Mouse (Mus musculus) cerebellum, adult 2 months (tissue): ENCODE data around the gene Dpf1.
A peak's percentile ranks its signal among the peaks of the same experiment; 100 is the strongest.

Experiments used
- CTCF ChIP-seq: fragments of 200-500 bp; IDR thresholded peaks from 2 replicates; pipeline ENCODE4 v1.5.1; 2011; ENCODE audit warnings: low read depth, mild to moderate bottlenecking, control low read depth, low read length, moderate library complexity, borderline replicate concordance; ENCODE audit not compliant: insufficient read depth
- POLR2A ChIP-seq: fragments of 200-500 bp; IDR thresholded peaks from 2 replicates; pipeline ENCODE4 v1.6.1; 2011; ENCODE audit warnings: low read length, control low read depth, borderline replicate concordance; ENCODE audit not compliant: insufficient read depth

GRCm38 (mm10) chr7:29367166-29368003 lies 63.6 kb downstream of the Dpf1 start:
- TF ChIP-seq POLR2A (0 out of 2 replicates have a peak, but pooled peaks have one; percentile 31), CTCF (no peak)
